Mouse (Mus musculus): Measurements from ENCODE around the gene Kpna1. TPM values are rescaled to one million over a fixed set of nuclear protein-coding genes. Genes with fewer than 3 reads are reported as not detected.
"Not testable (repeated sequence)": the region's sequence is repeated elsewhere in the genome, so short reads cannot be mapped to it uniquely, and the experiment has no call there.

Kpna1 gene
- total RNA-seq, 1 experiment from 2014 or later = 60.8 TPM

DNA sequence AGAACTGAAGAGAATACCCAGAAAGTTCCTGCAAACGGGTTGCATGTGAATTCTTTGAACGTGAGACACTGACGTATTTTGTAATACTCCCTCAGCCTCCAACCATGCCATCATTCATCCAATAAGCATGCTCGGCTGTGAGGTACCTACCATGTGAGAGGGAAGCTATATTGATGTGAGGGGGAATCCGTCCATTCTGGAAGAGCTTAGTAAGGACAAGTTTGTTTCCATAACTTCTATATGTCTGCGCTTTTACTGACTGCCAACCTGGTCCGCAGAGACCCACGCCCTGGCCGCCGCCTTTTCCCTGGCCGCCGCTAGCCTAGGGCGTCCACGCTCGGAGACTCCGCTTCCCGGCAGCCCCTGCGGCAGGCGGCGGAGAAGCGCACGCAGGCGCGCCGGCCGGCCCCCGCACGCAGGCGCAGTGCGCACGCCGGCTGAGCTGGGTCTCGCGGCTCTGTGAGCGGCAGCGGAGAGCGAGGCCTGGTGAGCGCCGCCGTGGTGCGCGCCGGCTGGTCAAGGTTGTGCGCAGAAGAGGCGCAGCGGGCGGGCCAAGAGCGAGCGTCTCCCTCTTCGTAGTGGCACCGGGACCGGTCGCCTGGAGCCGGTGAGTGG lies 4.5 kb downstream of the Kpna1 start:
- peak; percentile 70 to 78 for ATAC-seq (replicated peaks in 1 of 2; ENCODE audit: insufficient read depth in 1 of 2, low FRiP score in 2 of 2, low TSS enrichment in 1 of 2, low read depth in 1 of 2, poor library complexity in 2 of 2, severe bottlenecking in 2 of 2)

DNA sequence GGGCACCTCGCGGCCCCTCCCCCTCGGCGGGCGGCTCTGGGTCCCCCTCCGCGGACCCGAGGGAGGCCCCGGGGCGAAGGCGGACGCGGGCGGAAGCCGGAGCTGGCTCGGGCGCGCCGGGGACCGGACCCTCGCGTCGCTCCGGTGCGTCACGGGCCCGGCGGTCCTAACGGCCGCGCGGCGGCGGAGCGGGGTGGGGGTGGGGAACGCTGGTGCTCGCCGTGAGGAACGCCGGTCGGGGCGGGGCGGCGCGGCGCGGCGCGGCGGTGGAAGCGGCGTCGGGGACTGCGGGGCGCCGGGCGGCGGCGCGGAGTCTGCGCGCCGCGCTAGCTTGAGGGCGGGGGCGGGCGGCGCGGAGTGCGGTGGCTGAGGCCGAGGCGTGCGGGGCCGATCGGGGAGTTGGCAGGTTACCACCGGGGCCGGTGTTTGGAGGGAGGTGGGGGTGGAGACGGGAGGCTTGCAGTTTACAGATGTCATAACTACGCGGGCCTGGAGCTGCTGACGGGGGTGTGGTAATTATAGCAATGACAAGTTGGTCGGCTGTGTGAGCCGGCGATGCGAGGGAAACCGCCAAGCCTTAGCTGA lies 5.1 kb downstream of the Kpna1 start:
- ATAC-seq (replicated peaks in 1 of 2; ENCODE audit: insufficient read depth in 1 of 2, low FRiP score in 2 of 2, low TSS enrichment in 1 of 2, low read depth in 1 of 2, poor library complexity in 2 of 2, severe bottlenecking in 2 of 2) = peak; percentile 68 to 69

DNA sequence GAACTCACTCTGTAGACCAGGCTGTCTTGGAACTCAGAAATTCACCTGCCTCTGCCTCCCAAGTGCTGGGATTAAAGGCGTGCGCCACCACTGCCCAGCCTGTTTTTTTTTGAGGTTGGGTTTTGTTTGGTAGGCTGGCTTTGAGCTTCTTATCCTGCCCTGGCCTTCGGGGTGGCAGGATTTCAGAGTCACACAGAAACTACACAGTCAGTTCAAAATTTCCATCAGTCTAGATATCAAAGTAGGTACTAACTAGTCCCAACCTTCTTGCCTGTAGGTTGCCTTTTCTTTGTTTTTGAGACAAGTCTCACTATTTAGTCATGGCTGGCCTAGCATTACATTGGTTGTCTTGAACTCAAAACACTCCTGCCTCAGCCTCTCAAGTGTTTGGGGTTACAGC lies 5.9 kb downstream of the Kpna1 start:
- ATAC-seq (replicated peaks in 1 of 2; ENCODE audit: insufficient read depth in 1 of 2, low FRiP score in 2 of 2, low TSS enrichment in 1 of 2, low read depth in 1 of 2, poor library complexity in 2 of 2, severe bottlenecking in 2 of 2) = no peak

DNA sequence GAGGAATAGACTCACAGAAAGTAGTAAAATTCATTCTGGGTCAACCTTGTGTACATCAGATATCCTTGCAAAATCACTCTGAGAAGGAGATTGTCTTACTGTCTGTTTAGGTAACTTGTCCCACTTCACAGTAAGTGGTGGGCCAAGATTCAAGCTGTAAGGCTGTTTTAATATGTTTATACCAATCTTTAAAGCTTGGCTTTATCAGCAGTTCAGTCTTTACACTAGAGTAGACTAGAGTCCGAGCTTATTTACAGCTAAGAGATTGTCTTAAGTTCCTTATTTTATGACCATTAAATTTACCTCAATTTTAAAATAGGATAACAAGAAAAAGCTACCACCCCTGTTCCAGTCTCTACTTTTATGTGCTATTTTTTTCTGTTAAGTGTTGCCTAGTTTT lies 9.4 kb downstream of the Kpna1 start:
- no peak for ATAC-seq (replicated peaks in 1 of 2; ENCODE audit: insufficient read depth in 1 of 2, low FRiP score in 2 of 2, low TSS enrichment in 1 of 2, low read depth in 1 of 2, poor library complexity in 2 of 2, severe bottlenecking in 2 of 2)

DNA sequence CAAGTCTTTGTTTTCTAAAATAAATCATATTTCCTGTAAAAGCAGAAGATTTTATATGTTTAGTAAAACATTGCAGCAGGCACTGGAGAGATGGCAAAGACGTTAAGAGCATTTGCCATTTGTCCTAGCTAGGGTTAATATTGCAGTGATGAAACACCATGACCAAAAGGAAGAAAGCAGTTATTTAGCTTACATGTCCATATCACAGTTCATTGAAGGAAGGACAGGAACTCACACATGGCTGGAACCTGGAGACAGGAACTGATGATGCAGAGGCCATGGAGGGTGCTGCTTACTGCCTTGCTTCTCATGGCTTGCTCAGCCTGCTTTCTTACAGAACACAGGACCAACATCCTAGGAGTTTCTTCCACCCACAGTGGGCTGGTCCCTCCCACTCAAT lies 13.8 kb downstream of the Kpna1 start:
- no peak for ATAC-seq (replicated peaks in 1 of 2; ENCODE audit: insufficient read depth in 1 of 2, low FRiP score in 2 of 2, low TSS enrichment in 1 of 2, low read depth in 1 of 2, poor library complexity in 2 of 2, severe bottlenecking in 2 of 2)

DNA sequence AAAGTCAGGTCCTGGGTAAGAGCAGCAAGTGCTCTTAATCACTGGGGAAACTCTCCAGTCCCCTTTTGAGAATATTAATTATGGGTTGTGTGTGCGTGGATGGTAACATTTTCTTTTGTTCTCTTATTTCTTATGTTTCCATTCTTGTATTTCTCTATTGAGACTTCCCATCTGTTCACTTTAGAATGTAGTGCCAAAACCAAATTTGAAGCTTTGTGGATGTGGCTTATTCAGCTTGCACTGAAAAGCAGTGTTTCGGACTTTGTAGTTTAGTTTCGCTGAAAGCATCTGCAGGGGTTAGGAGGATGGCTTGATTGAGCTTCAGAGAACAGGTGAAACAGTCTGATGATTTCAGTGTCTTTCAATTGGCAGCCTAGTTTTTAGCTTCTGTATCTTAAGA lies 14.8 kb downstream of the Kpna1 start:
- ATAC-seq (replicated peaks in 1 of 2; ENCODE audit: insufficient read depth in 1 of 2, low FRiP score in 2 of 2, low TSS enrichment in 1 of 2, low read depth in 1 of 2, poor library complexity in 2 of 2, severe bottlenecking in 2 of 2) = no peak

DNA sequence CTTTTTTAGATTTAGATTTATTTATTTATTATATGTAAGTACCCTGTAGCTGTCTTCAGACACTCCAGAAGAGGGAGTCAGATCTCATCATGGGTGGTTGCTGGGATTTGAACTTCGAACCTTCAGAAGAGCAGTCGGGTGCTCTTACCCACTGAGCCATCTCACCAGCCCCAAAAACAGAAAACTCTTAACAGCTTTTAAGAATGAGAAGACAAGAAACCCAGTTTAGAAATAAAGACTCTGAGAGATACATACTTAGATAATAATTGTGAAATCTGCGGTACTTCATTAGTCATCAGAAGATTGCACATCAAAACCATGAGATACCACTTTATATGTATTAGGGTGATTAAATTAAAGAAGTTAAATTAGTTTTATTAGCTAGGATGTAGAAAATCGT lies 20.3 kb downstream of the Kpna1 start:
- ATAC-seq (replicated peaks in 1 of 2; ENCODE audit: insufficient read depth in 1 of 2, low FRiP score in 2 of 2, low TSS enrichment in 1 of 2, low read depth in 1 of 2, poor library complexity in 2 of 2, severe bottlenecking in 2 of 2) = not testable (repeated sequence)

DNA sequence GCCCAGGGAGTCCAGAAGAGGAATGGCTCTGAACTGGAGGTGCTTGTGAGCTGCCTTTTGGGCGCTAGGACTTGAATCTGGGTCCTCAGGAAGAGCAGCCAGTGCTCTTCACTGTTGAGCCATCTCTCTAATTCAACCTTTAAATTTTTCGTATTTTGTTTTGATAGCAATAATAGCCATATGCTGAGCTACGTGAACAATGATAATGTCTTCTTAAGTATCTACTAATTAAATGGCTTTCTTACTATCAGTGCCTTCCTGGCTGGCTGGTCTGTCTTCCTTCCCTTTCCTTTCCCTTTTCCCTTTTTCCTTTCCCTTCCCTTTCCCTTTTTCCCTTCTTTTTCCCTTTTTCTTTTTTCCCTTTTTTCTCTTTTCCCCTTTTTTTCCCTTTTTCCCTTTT lies 29.8 kb downstream of the Kpna1 start:
- no peak for ATAC-seq (replicated peaks in 1 of 2; ENCODE audit: insufficient read depth in 1 of 2, low FRiP score in 2 of 2, low TSS enrichment in 1 of 2, low read depth in 1 of 2, poor library complexity in 2 of 2, severe bottlenecking in 2 of 2)

DNA sequence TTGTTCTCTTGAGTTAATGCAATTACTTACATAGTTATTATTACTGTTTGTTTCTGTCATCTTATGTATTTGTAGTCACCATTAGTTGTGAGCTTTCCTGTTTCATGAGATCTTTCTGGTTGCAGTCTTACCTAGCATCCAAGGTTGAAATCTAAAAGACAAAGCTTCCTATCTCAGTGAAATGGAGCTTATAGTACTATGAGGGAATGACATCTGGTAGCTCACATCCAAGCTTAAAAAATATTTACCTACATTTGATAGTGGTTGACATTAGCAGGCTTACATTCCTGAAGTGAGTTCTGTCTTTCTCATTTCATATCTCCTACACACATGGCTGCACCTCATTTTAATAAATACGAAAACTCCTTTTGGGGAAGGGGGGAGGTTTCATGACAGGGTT lies 37.8 kb downstream of the Kpna1 start:
- no peak for ATAC-seq (replicated peaks in 1 of 2; ENCODE audit: insufficient read depth in 1 of 2, low FRiP score in 2 of 2, low TSS enrichment in 1 of 2, low read depth in 1 of 2, poor library complexity in 2 of 2, severe bottlenecking in 2 of 2)

DNA sequence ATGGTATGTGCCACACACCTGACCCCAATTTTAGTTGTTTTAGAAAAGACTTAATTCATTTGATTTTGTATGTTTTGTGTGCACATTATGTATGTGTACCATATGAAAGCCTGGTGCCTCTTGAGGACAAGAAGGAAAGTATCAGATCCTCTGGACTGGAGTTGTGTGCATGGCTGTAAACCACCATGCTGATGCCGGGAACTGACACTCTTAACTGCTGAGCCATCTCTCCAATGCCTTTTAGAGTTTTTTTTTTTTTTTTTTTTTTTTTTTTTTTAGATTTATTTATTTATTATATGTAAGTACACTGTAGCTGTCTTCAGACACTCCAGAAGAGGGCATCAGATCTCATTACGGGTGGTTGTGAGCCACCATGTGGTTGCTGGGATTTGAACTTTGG lies 49.6 kb downstream of the Kpna1 start:
- not testable (repeated sequence) for ATAC-seq (replicated peaks in 1 of 2; ENCODE audit: insufficient read depth in 1 of 2, low FRiP score in 2 of 2, low TSS enrichment in 1 of 2, low read depth in 1 of 2, poor library complexity in 2 of 2, severe bottlenecking in 2 of 2)

DNA sequence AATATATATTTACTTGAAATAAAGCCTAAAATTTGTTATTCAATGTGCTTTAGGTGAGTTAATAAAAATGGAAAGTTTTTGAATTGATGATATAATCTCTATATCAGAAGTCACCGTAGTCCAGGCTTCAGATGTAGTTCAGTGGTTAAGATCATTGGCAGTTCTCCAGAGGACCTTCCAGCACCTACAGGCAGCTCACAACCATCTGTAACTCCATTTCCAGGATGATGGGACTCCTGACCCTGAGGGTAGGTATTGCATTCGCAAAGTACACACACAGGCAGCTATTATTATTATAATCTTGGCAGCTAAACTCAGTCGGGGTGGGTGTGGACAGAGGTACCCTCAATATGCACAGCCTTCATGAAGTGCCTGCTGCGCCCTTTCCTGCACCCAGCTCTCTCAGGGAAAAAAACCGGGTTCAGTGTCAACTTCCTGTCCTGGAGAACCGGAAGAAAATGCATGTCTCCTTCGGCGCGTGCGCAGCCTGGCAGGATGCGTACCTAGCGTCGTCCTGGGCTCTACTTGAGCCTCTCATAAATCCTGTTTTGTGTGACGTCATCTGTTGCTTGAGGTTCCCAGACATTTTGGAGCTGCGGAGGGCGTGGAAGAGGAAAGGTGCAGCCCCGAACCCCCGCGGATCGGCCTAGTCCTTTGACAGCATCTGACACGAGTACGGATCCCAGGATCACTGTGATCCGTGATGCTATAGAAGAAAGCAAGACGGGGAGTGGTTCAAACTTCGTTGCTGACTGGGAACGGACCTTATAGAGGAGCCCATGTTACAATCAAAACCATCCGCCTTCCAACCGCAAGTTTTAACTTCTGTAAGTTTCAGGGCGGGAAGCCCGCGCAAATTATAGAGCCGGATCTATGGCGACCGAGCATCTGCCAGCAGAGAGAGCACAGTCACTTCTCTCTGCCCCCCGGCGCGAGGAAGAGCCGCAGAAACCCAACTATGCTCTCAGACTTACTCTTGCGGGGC lies 62.4 kb downstream of the Kpna1 start, which contains the start of gene Wdr5b:
TSS of gene Wdr5b (plus strand) at position 551 of the 985 bp plus-strand sequence.
- peak; percentile 97 to 99 for ATAC-seq (replicated peaks in 1 of 2; ENCODE audit: insufficient read depth in 1 of 2, low FRiP score in 2 of 2, low TSS enrichment in 1 of 2, low read depth in 1 of 2, poor library complexity in 2 of 2, severe bottlenecking in 2 of 2)

DNA sequence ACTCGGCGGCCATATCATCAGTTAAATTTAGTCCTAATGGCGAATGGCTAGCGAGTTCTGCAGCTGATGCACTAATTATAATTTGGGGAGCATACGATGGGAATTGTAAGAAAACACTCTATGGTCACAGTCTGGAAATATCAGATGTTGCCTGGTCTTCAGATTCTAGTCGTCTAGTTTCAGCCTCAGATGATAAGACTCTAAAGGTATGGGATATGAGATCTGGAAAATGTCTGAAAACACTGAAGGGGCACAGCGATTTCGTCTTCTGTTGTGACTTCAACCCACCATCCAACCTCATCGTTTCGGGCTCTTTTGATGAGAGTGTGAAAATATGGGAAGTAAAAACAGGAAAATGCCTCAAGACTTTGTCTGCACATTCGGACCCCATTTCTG lies 63.1 kb downstream of the Kpna1 start:
- ATAC-seq (replicated peaks in 1 of 2; ENCODE audit: insufficient read depth in 1 of 2, low FRiP score in 2 of 2, low TSS enrichment in 1 of 2, low read depth in 1 of 2, poor library complexity in 2 of 2, severe bottlenecking in 2 of 2) = no peak

DNA sequence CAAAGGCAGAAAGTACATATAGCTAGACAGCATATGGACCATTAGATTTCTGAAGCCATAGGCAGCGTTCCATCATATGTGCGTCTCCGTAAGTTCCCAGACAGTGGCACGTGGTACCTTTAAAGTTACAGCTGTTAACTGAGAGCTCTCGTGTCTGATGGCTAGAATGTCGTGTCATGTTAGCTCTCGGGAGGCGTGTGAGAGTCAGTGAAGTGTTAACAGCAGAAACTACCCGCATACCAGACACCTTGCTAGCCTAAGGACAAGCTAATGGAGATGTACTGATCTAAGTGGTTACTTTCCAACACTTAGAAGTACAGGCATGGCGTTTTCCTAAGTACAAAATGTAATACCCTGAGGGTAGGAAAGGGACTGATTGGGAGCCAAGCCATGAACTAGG lies 64.5 kb downstream of the Kpna1 start:
- ATAC-seq (replicated peaks in 1 of 2; ENCODE audit: insufficient read depth in 1 of 2, low FRiP score in 2 of 2, low TSS enrichment in 1 of 2, low read depth in 1 of 2, poor library complexity in 2 of 2, severe bottlenecking in 2 of 2) = no peak

DNA sequence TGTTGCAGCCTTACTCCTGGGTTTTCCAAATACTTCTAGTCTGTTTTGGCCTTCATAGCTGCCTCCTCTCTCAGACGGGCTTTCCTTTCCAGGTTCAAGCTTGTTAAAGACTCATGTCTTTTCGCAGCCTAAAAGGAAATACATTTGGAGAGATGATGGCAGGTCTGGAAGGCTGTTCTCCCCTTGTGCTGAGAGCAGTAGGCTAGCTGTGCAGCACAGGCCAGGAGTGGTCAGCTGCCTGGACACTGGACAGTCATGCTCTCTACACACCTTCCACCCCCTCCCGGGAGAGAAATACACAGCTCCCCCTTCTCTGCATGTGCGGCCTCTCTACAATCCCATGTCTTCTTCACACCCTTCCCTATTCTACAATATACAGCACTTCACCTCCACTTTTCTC lies 65.4 kb downstream of the Kpna1 start:
- ATAC-seq (replicated peaks in 1 of 2; ENCODE audit: insufficient read depth in 1 of 2, low FRiP score in 2 of 2, low TSS enrichment in 1 of 2, low read depth in 1 of 2, poor library complexity in 2 of 2, severe bottlenecking in 2 of 2) = no peak

DNA sequence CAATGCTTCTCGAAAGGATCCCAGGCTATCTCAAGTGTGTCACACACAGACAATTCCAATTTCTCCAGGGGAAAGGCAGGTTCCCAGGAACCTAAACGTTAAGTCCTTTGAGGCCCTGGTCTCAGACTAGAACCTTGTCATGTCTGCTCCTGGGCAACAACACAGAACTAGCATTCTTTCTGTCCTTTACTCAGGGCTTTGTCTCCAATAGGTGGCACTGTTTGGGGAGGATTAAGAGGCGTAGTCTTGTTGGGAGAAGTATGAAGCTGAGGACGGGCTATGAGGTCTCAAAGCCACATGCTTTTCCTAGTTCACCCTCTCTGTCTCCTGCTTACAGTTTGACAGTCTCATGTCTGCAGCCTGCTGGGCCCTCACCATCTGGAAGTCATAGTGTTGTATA lies 69.0 kb downstream of the Kpna1 start:
- no peak for ATAC-seq (replicated peaks in 1 of 2; ENCODE audit: insufficient read depth in 1 of 2, low FRiP score in 2 of 2, low TSS enrichment in 1 of 2, low read depth in 1 of 2, poor library complexity in 2 of 2, severe bottlenecking in 2 of 2)

DNA sequence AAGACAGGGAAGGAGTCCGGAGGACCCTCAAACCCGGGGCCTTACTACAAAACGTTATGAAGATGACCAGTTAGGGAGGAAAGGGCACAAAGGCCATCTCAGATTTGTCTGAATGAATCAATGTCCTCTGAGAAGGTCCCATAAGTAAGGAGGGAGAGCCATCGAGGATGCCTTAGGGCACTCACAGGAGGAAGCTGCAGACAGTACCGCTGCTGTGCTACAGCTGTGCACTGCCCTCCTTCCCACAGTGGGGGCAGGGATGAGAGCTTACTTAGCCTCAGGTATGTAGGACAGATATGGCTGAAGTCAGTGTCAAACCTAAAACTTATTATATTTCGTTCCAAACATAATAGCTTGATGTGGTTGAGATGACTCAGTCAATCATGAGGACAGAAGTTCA lies 72.9 kb downstream of the Kpna1 start:
- no peak for ATAC-seq (replicated peaks in 1 of 2; ENCODE audit: insufficient read depth in 1 of 2, low FRiP score in 2 of 2, low TSS enrichment in 1 of 2, low read depth in 1 of 2, poor library complexity in 2 of 2, severe bottlenecking in 2 of 2)

DNA sequence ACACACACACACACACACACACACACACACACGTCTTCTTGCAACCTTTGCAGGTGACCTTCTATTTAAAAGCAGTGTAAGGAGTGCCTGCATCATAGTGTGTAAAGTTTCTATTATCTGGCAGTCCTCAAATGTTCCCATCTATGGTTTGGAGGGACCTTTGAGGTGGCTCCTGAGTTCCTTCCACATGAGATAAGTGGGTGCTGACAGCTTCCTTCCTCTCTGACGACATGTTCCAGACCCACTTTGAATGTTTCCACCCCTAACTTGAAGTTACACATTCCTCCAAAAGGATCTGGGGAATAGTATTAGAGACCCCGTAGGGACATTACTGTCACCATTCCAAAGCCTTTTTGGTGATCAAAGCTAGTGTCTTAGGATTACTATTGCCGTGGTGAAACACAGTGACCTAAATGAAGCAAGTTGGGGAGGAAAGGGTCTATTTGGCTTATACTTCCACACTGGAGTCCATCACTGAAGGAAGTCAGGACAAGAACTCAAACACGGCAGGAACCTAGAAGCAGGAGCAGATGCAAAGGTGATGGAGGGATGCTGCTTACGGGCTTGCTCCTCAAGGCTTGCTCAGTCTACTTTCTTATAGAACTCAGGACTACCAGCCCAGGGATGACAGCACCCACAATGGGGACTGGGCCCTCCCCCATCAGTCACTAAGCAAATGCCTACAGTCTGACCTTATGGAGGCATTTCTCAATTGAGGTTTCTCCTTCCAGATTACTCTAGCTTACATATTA lies 75.2 kb downstream of the Kpna1 start:
- ATAC-seq (replicated peaks in 1 of 2; ENCODE audit: insufficient read depth in 1 of 2, low FRiP score in 2 of 2, low TSS enrichment in 1 of 2, low read depth in 1 of 2, poor library complexity in 2 of 2, severe bottlenecking in 2 of 2) = no peak

DNA sequence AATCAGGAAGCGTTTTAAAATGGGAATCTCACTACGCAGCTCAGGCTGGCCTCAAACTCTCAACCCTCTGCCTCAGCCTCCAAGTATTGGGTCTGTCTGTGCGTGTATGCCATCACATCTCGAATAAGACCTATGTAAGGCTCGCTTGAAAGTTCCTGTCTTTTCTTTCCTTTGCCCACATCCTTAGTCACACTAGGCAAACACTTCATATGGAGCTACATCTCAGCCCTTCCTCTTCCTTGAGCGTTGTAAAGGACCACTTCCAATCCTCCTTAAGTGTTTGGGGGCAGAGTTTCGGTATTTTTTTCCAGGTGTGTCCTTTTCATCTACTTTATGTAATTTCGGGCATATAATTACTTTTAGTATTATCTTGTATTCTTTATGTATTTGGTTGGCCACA lies 76.4 kb downstream of the Kpna1 start:
- no peak for ATAC-seq (replicated peaks in 1 of 2; ENCODE audit: insufficient read depth in 1 of 2, low FRiP score in 2 of 2, low TSS enrichment in 1 of 2, low read depth in 1 of 2, poor library complexity in 2 of 2, severe bottlenecking in 2 of 2)
